Mouse (Mus musculus) forebrain, embryonic 12.5 days (tissue): ENCODE measurements around the gene Crtac1. TPM values are rescaled to one million over a fixed set of nuclear protein-coding genes. Genes with fewer than 3 reads are reported as not detected.

Source experiments
- ATAC-seq: fragments of 200-750 bp; cut with Nextera tagmentation; 2 replicates; pipeline ENCODE4 v1.8.0; 2017; ENCODE audit warnings: moderate TSS enrichment; ENCODE audit not compliant: low FRiP score
- H3K27ac ChIP-seq: fragments of 300-500 bp; sonication (generic); 2 replicates; pipeline ENCODE4 v1.5.1; 2016; ENCODE audit warnings: mild to moderate bottlenecking
- H3K27me3 ChIP-seq: fragments of 300-500 bp; sonication (generic); 2 replicates; pipeline ENCODE4 v1.6.1; 2016; ENCODE audit warnings: mild to moderate bottlenecking
- H3K36me3 ChIP-seq: fragments of 300-500 bp; sonication (generic); replicated peaks from 2 replicates; pipeline ENCODE4 v1.6.1; 2016; ENCODE audit warnings: mild to moderate bottlenecking
- H3K4me1 ChIP-seq: fragments of 300-500 bp; sonication (generic); 2 replicates; pipeline ENCODE4 v1.6.1; 2016
- H3K4me2 ChIP-seq: fragments of 300-500 bp; sonication (generic); 2 replicates; pipeline ENCODE4 v1.6.1; 2016; ENCODE audit warnings: mild to moderate bottlenecking, moderate library complexity
- H3K4me3 ChIP-seq: fragments of 300-500 bp; sonication (generic); replicated peaks from 2 replicates; pipeline ENCODE4 v1.5.1; 2016; ENCODE audit warnings: mild to moderate bottlenecking
- H3K9ac ChIP-seq: fragments of 300-500 bp; sonication (generic); 2 replicates; pipeline ENCODE4 v1.6.1; 2016; ENCODE audit warnings: mild to moderate bottlenecking
- H3K9me3 ChIP-seq: fragments of 300-500 bp; sonication (generic); 2 replicates; pipeline ENCODE4 v1.6.1; 2016
- WGBS: fragments of 180-500 bp; shearing (Covaris S2); methylation state at CpG from one replicate; pipeline ENCODE4 v1.1.7; 2016; 5-methylcytosine and 5-hydroxymethylcytosine counted together
- polyA plus RNA-seq: library from polyadenylated mRNA; unstranded; fragments of >200 nt; fragmentation: Nextera tagmentation; extraction: Ambion mirVana; gene quantifications from 2 replicates; pipeline ENCODE4 v1.2.1, GENCODE M21; 2016

The Crtac1 gene
- polyA plus RNA-seq, 1 experiment from 2014 or later: 8.6 TPM

DNA sequence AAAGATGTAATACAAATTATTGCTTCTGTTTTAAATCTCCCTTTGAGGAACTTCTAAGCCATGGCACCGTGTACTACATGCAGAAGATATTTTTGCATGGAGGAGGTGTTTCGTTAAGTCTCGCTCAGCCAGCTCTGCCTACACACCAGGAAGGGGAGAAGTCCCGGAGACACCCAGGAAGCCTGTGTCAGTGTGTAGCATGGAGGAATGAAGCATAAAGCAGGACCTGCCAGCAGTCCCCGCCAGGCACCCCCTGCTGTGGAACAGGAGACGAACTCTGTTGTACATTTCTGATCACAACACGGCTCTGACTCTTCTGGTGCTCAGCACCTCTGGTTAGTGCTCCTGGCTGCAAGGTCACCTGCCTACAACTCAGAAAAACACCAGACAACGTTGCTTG is 51.8 kb downstream of the Crtac1 start:
- H3K9ac ChIP-seq: no peak overlapping the region
- WGBS: 44% methylated on average over 8 of the region's 8 CpGs
- peaks cover 23% of the 10 kb centered on the region for H3K4me1 ChIP-seq
- no peak overlapping the region for H3K27ac ChIP-seq
- no peaks in the 10 kb centered on the region for H3K9me3 ChIP-seq
- H3K36me3 ChIP-seq: no peaks in the 10 kb centered on the region
- H3K4me3 ChIP-seq: no peak overlapping the region
- H3K27me3 ChIP-seq: peaks cover 38% of the 10 kb centered on the region
- ATAC-seq: no peak
- no peak overlapping the region for H3K4me2 ChIP-seq

DNA sequence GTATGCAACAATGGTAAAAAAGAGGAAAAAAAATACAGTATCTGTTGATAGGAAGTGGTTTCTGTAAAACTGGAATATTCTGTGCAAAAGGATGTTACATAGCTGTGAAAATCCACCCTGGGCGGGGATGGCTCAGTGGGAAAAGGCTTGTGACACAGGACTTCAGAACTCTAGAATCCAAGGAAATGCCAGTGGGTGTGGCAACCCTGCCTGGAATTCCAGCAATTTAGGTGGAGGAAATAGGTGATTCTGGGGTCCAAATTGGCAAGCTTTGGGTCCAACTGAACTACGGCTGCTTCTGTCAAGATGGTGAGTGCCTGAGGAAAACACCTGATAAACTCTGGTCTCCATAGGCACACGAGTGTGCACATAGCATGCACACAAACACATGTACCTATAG is 54.4 kb downstream of the Crtac1 start:
- H3K4me2 ChIP-seq: no peak overlapping the region
- 87% methylated on average over 3 of the region's 3 CpGs for WGBS
- H3K27me3 ChIP-seq: peaks cover 17% of the 10 kb centered on the region
- ATAC-seq: no peak
- peaks cover 18% of the 10 kb centered on the region for H3K4me1 ChIP-seq
- H3K27ac ChIP-seq: no peak overlapping the region
- H3K36me3 ChIP-seq: no peaks in the 10 kb centered on the region
- H3K9ac ChIP-seq: no peak overlapping the region
- H3K9me3 ChIP-seq: no peaks in the 10 kb centered on the region
- no peak overlapping the region for H3K4me3 ChIP-seq

DNA sequence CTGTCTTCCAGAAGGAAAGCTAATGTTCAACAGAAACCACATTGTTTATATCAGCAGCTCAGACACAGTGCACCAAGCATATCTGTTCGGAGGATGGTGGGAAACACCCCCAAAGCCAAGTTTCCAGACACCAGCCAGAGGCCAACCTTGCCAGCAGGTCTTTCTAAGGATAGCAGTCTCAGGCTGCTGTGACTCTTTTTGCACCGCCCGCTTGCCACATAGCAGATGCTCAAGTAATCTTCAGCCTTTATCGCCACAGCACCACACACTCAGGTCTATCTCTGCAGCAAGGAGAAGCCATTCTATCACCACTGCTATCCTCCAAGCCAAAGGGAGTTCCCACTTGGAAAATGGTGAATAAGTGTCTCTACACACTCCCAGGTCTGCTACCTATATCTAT is 68.0 kb downstream of the Crtac1 start:
- H3K9ac ChIP-seq: no peak overlapping the region
- H3K36me3 ChIP-seq: no peaks in the 10 kb centered on the region
- H3K9me3 ChIP-seq: peaks cover 4% of the 10 kb centered on the region; the same call in 1 of the 2 replicates
- H3K4me2 ChIP-seq: no peak overlapping the region
- 96% methylated on average over 4 of the region's 4 CpGs for WGBS
- no peak for ATAC-seq
- H3K4me3 ChIP-seq: no peak overlapping the region
- H3K27me3 ChIP-seq: peaks cover 3% of the 10 kb centered on the region; the same call in 1 of the 2 replicates
- H3K4me1 ChIP-seq: peaks cover 9% of the 10 kb centered on the region; the same call in 1 of the 2 replicates
- no peak overlapping the region for H3K27ac ChIP-seq

GRCm38 (mm10) chr19:42358406-42358805 is 73.2 kb downstream of the Crtac1 start:
- Histone ChIP-seq H3K4me2 (no peak overlapping the region), H3K27me3 (peaks cover 3% of the 10 kb centered on the region; the same call in 1 of the 2 replicates), H3K4me1 (peaks cover 12% of the 10 kb centered on the region; the same call in 1 of the 2 replicates), H3K9ac (no peak overlapping the region), H3K4me3 (no peak overlapping the region), H3K9me3 (peaks cover 4% of the 10 kb centered on the region; the same call in 1 of the 2 replicates), H3K36me3 (no peaks in the 10 kb centered on the region), H3K27ac (no peak overlapping the region)
- ATAC-seq: no peak
- 45% methylated on average over 7 of the region's 7 CpGs for WGBS

DNA sequence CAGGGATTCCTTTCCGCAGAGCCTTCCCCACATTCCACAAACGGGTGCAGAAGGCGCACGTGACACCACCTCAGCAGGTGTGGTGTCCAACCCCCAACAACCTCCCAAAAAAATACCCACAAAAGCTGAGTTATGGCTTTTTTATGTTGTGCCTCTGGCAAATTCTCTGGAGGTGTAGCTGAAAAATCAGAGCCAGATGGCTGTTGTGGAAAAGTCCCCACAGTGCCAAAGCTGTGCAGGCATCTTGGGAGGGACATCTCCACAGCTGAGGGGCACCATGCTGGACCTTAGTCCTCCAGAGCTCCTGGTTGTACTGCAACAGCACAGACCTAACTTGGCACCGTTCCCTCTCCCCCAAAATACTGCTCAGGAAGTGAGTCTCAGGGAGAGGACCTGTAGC is 74.7 kb downstream of the Crtac1 start:
- H3K27me3 ChIP-seq: no peaks in the 10 kb centered on the region
- no peak overlapping the region for H3K4me2 ChIP-seq
- no peak overlapping the region for H3K9ac ChIP-seq
- H3K27ac ChIP-seq: no peak overlapping the region
- 85% methylated on average over 5 of the region's 5 CpGs for WGBS
- no peaks in the 10 kb centered on the region for H3K36me3 ChIP-seq
- no peak overlapping the region for H3K4me3 ChIP-seq
- H3K9me3 ChIP-seq: no peaks in the 10 kb centered on the region
- peaks cover 12% of the 10 kb centered on the region; the same call in 1 of the 2 replicates for H3K4me1 ChIP-seq
- ATAC-seq: no peak

DNA sequence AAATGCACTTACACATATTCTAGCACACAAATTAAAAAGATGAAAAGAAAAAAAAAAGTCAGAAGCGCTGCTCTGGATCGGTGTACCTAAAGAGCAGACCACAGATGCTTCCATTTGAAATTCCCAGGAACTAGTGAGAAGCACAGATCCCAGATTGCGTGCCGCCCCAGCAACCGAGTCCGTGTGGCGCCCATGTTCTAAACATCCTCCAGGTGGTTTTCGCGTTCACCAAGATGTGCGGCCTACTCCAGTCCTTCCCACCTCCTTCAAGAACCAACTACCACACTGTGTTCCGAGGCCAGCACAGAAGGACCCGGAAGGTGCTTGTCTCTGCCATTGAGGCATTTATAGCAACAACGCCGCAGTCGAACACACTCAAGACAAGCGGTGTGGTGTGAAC is 76.1 kb downstream of the Crtac1 start:
- no peak overlapping the region for H3K4me3 ChIP-seq
- H3K9me3 ChIP-seq: no peaks in the 10 kb centered on the region
- 91% methylated on average over 16 of the region's 16 CpGs for WGBS
- H3K27me3 ChIP-seq: no peaks in the 10 kb centered on the region
- H3K9ac ChIP-seq: no peak overlapping the region
- peaks cover 12% of the 10 kb centered on the region; the same call in 1 of the 2 replicates for H3K4me1 ChIP-seq
- no peak overlapping the region for H3K4me2 ChIP-seq
- H3K36me3 ChIP-seq: no peaks in the 10 kb centered on the region
- no peak for ATAC-seq
- no peak overlapping the region for H3K27ac ChIP-seq

GRCm38 (mm10) chr19:42341183-42341582 is 90.4 kb downstream of the Crtac1 start:
- ATAC-seq: no peak
- 45% methylated on average over 6 of the region's 6 CpGs for WGBS

GRCm38 (mm10) chr19:42332081-42332736 is 99.4 kb downstream of the Crtac1 start:
- no peak overlapping the region for H3K4me2 ChIP-seq
- no peaks in the 10 kb centered on the region for H3K9me3 ChIP-seq
- H3K27ac ChIP-seq: no peak overlapping the region
- no peaks in the 10 kb centered on the region for H3K4me1 ChIP-seq
- no peak overlapping the region for H3K4me3 ChIP-seq
- 48% methylated on average over 9 of the region's 9 CpGs for WGBS
- H3K9ac ChIP-seq: no peak overlapping the region
- H3K27me3 ChIP-seq: peaks cover 15% of the 10 kb centered on the region
- H3K36me3 ChIP-seq: no peaks in the 10 kb centered on the region
- no peak for ATAC-seq

More at GRCm38 (mm10) chr19:42341183-42341582, 90.4 kb downstream of the Crtac1 start:
- no peak overlapping the region for H3K27ac ChIP-seq
- no peak overlapping the region for H3K4me3 ChIP-seq
- no peak overlapping the region for H3K9ac ChIP-seq
- H3K36me3 ChIP-seq: no peaks in the 10 kb centered on the region
- H3K4me2 ChIP-seq: no peak overlapping the region
- no peaks in the 10 kb centered on the region for H3K27me3 ChIP-seq
- H3K9me3 ChIP-seq: 0 out of 2 replicates have a peak, but pooled peaks cover 5% of the 10 kb centered on the region
- H3K4me1 ChIP-seq: no peaks in the 10 kb centered on the region

GRCm38 (mm10) chr19:42331446-42331845 is 100.1 kb downstream of the Crtac1 start:
- no peak overlapping the region for H3K4me3 ChIP-seq
- WGBS: 87% methylated on average over 7 of the region's 7 CpGs
- peaks cover 17% of the 10 kb centered on the region for H3K27me3 ChIP-seq
- no peak for ATAC-seq
- no peak overlapping the region for H3K9ac ChIP-seq
- no peaks in the 10 kb centered on the region for H3K9me3 ChIP-seq
- peaks cover 1% of the 10 kb centered on the region; the same call in 1 of the 2 replicates for H3K4me1 ChIP-seq
- H3K27ac ChIP-seq: no peak overlapping the region
- no peak overlapping the region for H3K4me2 ChIP-seq
- H3K36me3 ChIP-seq: no peaks in the 10 kb centered on the region

DNA sequence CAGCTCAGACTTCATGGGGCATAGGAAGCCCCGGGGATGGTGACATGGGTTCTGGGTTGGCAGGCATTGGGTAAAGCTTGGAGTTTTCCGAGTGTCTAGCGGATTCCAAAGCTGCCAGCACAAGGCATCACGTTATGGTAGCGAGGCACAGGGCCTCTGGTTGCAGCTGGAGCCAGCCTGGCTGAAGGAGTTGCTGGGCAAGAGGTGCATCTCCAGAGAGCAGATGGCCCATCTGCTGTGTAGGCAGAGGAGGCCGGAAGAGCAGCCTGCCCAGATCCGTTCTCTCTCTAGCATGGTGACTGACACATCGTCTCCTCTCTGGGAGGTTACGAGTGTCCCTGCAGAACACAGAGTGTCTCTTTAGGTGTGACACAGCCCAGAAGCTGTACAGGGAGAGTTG is 103.4 kb downstream of the Crtac1 start:
- H3K27ac ChIP-seq: no peak overlapping the region
- no peak overlapping the region for H3K9ac ChIP-seq
- ATAC-seq: no peak
- peaks cover 6% of the 10 kb centered on the region; the same call in 1 of the 2 replicates for H3K4me1 ChIP-seq
- no peak overlapping the region for H3K4me2 ChIP-seq
- no peaks in the 10 kb centered on the region for H3K9me3 ChIP-seq
- H3K4me3 ChIP-seq: no peak overlapping the region
- H3K27me3 ChIP-seq: peaks cover 6% of the 10 kb centered on the region
- WGBS: 81% methylated on average over 9 of the region's 9 CpGs
- H3K36me3 ChIP-seq: no peaks in the 10 kb centered on the region

GRCm38 (mm10) chr19:42325894-42326293 is 105.7 kb downstream of the Crtac1 start:
- Histone ChIP-seq H3K4me3 (no peak overlapping the region), H3K9ac (no peak overlapping the region), H3K27ac (no peak overlapping the region), H3K9me3 (no peaks in the 10 kb centered on the region), H3K4me2 (no peak overlapping the region), H3K27me3 (peaks cover 6% of the 10 kb centered on the region), H3K4me1 (peaks cover 9% of the 10 kb centered on the region; the same call in 1 of the 2 replicates), H3K36me3 (no peaks in the 10 kb centered on the region)
- whole genome bisulfite sequencing: 10% methylated on average over 11 of the region's 11 CpGs
- no peak for ATAC-seq

GRCm38 (mm10) chr19:42322357-42323090 is 109.1 kb downstream of the Crtac1 start:
- Histone ChIP-seq H3K4me3 (no peak overlapping the region), H3K27ac (no peak overlapping the region), H3K4me1 (peaks cover 22% of the 10 kb centered on the region), H3K4me2 (no peak overlapping the region), H3K27me3 (peaks cover 11% of the 10 kb centered on the region), H3K9ac (no peak overlapping the region), H3K9me3 (no peaks in the 10 kb centered on the region), H3K36me3 (no peaks in the 10 kb centered on the region)
- WGBS: 59% methylated on average over 12 of the region's 12 CpGs
- ATAC-seq: no peak
